Mouse (Mus musculus): ENCODE measurements around the gene Denr. TPM values are rescaled to one million over a fixed set of nuclear protein-coding genes. Genes with fewer than 3 reads are reported as not detected.

Denr gene
- total RNA-seq, 2 experiments from 2014 or later = 66.0 to 68.7 TPM

DNA sequence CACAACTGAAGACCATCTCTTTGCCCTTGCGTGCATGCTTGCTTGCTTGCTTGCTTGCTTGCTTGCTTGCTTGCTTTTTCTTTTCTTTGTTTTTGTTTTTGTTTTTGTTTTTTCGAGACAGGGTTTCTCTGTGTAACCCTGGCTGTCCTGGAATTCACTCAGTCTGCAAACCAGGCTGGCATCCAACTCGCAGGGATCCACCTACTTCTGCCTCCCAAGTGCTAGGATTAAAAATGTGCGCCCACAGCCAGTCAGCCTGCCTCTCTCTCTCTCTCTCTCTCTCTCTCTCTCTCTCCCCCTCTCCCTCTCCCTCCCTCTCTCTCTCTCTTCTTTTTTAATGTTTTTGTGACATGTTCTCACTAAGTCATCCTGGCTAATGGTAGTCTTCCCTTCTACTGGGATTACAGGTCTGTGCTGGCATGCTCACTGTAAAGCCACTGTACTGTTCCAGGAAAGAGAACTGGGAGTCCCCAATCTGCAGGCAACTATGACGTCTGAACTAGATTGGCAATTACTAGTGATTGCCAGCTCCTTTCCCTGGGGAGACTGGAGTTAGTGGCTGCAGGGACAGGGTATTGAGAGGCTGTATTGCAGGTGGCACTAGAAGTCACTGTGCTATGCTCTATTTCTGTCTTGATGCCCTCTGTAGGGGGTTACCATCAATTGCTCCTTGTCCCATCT, 45.5 kb downstream of the Denr start:
- Histone ChIP-seq H3K27ac (peak overlapping the region; percentile 63; the same call in 1 of the 2 replicates), H3K4me3 (no peak overlapping the region)
- TF ChIP-seq CTCF (IDR thresholded peaks at IDR 0.05) = no peak
- intact Hi-C loops (cut with DNase I) = no loop called here
- DNase-seq (ENCODE audit: extremely low spot score in 1 of 2, low spot score in 2 of 2) = peak in 1 of 2 experiments; percentile 33

DNA sequence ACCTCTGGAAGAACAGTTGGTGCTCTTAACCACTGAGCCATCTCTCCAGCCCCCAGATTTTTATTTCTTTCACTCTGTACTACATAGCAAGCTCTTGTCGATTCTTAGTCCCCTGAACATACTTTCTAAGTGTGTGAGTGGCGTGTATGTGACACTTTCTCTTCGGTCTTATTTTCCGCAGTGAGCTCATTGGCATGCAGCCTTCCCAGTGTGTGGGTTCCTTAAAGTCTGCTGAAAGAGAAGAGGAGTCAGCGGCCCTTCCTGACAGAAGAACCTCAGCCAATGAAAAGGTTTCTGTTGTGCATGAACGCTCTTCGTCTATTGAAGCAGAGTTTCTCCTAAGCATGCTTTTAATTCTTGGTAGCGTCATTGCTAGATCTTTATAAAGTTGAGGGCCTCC, 50.2 kb downstream of the Denr start:
- intact Hi-C loops (cut with DNase I) = no loop called here
- H3K4me3 ChIP-seq = no peak overlapping the region
- DNase-seq (ENCODE audit: extremely low spot score in 1 of 2, low spot score in 2 of 2) = no peak
- no peak overlapping the region for H3K27ac ChIP-seq
- TF ChIP-seq CTCF (IDR thresholded peaks at IDR 0.05) = no peak

DNA sequence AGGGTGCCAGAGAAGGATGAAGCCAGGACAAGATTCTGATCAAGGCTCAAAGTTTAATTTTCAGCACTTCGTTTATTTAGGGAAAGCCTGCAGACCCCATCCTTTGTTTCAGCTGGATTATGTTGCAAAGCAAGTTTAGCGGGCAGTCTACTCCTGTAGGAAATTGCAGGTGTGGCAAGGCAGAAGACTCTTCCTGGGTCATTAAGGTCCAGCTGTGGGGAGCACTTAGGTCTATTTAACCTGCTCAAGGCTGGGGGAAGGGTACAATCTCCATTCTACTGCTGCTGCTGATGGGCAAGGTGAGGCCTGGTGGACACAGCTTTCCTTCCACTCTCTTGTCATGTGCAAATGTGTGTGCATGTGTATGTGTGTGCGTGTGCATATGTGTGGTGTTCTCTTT, 52.0 kb downstream of the Denr start:
- DNase-seq (ENCODE audit: extremely low spot score in 1 of 2, low spot score in 2 of 2) = no peak
- no peak for TF ChIP-seq CTCF (IDR thresholded peaks at IDR 0.05)
- no peak overlapping the region for H3K4me3 ChIP-seq
- intact Hi-C loops (cut with DNase I) = no loop called here
- H3K27ac ChIP-seq = no peak overlapping the region

DNA sequence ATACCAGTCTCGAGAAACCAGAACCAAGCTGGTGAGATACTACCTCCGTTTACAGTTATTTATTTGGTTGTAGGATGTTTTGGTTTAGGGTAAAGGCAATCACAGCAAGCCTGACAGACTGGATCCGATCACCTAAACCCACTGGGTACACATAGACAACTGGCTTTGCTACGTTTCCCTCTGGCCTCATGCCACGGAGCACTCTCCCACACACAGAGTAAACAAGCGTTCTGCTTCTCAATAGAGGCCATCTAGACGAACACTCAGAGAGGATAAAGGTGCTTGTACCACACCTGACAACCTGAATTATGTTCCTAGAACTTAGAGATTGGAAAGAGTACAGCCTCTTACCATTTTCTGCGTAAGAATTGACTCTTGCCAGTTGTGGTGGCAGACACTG, 53.2 kb downstream of the Denr start:
- H3K4me3 ChIP-seq = no peak overlapping the region
- no peak overlapping the region for H3K27ac ChIP-seq
- no peak for TF ChIP-seq CTCF (IDR thresholded peaks at IDR 0.05)
- no peak for DNase-seq (ENCODE audit: extremely low spot score in 1 of 2, low spot score in 2 of 2)
- intact Hi-C loops (cut with DNase I) = no loop called here

DNA sequence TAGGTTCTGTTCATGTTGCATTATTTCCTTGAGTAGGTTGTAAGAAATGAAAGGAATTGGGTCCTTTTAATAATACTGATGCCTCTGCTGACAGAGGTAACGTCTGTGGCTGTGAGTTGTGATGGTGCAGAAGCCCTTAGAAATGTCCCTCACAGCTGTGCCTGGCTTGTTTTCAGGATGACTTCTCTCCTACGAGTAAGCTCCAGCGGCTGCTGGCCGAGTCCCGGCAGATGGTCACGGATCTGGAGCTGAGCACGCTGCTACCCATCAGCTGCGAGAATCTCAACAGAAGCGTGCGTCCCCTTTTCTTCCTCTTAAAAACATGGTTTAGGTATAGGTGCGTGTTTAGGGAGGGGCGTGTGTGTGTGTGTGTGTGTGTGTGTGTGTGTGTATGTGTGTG, 54.1 kb downstream of the Denr start:
- intact Hi-C loops (cut with DNase I) = no loop called here
- DNase-seq (ENCODE audit: extremely low spot score in 1 of 2, low spot score in 2 of 2) = no peak
- Histone ChIP-seq H3K4me3 (no peak overlapping the region), H3K27ac (no peak overlapping the region)
- no peak for TF ChIP-seq CTCF (IDR thresholded peaks at IDR 0.05)

DNA sequence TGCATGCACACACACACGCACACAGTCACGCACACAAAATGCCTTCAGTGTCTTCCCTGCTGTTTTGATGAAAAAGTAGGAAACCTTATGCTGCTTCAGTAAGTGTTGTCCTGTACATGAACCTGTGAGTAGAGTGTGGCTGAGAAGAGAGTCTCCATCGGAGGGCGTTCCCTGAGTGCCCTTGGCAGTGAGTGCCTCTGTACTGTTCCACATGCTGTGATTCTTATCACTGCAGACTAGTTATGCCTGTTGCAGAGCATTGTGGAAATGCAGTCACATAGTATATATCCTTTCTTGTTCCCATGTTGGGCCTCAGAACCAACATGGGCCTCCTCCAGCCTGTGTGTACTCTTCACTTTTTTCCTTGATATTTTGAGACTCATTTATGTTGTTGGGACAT, 57.2 kb downstream of the Denr start:
- no peak for TF ChIP-seq CTCF (IDR thresholded peaks at IDR 0.05)
- intact Hi-C loops (cut with DNase I) = no loop called here
- H3K4me3 ChIP-seq = no peak overlapping the region
- no peak overlapping the region for H3K27ac ChIP-seq
- no peak for DNase-seq (ENCODE audit: extremely low spot score in 1 of 2, low spot score in 2 of 2)

DNA sequence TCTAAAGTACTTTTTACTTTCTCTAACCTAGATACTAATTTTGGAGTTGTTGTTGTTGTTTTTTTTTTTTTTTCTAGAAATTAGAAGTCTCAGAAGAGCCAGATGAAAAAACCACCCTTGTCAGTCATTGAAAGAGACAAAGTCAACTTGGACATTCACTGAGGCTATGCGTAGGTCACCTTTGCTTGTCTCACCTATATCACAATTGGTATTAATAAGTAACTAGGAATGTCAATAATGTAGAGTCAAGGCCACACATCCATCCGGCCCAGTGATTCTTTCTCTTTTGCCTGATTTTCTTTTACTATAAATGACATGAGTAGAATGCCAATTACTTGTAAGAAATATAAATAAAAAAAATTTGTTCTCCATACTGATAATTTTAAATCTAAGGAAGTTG, 59.8 kb downstream of the Denr start:
- H3K27ac ChIP-seq = no peak overlapping the region
- H3K4me3 ChIP-seq = no peak overlapping the region
- TF ChIP-seq CTCF (IDR thresholded peaks at IDR 0.05) = no peak
- intact Hi-C loops (cut with DNase I) = no loop called here
- DNase-seq (ENCODE audit: extremely low spot score in 1 of 2, low spot score in 2 of 2) = no peak

DNA sequence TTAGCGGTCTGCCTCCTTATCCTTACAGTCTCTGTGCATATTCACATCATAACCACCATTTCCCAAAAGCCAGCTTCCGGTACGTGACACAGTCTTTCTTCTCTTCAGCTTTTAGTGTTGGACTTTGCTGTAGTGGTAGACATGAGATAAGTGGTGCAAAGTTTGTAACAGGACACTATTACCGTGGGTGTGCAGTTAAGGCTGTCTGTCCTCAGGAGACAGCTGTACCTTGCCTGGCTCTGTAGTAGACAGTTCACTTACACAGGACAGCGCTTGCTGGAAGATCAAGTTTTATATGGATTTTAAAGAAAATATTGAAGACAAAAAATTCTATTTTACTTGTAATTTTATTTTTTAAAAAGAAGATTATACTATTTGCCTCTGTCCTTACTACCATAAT, 61.5 kb downstream of the Denr start:
- Histone ChIP-seq H3K27ac (no peak overlapping the region), H3K4me3 (no peak overlapping the region)
- intact Hi-C loops (cut with DNase I) = no loop called here
- TF ChIP-seq CTCF (IDR thresholded peaks at IDR 0.05) = no peak
- DNase-seq (ENCODE audit: extremely low spot score in 1 of 2, low spot score in 2 of 2) = no peak

DNA sequence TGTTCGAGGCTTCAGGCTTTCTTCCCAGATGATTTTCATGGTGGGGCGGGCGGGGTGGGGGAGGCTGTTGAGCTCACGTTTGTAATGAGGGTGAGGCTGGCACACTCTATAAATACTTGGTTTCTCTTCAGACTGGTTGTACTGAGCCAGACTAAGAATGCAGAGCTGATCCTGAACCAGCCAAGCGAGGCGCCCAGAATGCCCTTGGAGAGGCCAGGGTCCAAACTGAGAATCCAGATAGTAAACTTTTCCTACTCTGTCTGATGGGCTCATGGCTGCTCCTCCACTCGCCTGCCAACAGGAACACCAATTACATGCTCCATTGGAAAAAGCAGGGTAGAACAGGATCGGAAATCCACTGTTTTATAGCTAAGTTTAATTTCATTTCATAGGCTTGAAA, 62.2 kb downstream of the Denr start:
- Histone ChIP-seq H3K27ac (no peak overlapping the region), H3K4me3 (no peak overlapping the region)
- intact Hi-C loops (cut with DNase I) = no loop called here
- no peak for DNase-seq (ENCODE audit: extremely low spot score in 1 of 2, low spot score in 2 of 2)
- no peak for TF ChIP-seq CTCF (IDR thresholded peaks at IDR 0.05)

DNA sequence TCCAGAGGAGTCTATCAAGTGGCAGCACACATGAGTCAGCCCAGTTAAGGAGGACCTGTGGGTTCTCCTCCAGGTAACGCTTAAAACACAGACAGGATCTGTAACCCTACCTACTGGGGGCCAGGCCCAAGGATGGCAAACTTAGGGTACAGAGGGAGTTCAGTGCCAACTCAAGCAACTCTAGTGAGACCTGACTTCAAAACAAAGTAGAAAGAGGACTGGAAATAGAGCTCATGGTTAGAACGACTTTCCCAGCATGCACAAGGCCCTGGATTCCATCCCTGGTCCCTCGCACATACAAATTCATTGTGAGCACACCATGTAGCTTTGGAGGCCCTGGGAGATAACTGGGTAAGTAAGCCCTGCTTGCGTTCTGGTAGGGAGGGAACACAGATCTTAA, 63.6 kb downstream of the Denr start:
- intact Hi-C loops (cut with DNase I) = no loop called here
- TF ChIP-seq CTCF (IDR thresholded peaks at IDR 0.05) = no peak
- Histone ChIP-seq H3K27ac (no peak overlapping the region), H3K4me3 (no peak overlapping the region)
- DNase-seq (ENCODE audit: extremely low spot score in 1 of 2, low spot score in 2 of 2) = no peak

DNA sequence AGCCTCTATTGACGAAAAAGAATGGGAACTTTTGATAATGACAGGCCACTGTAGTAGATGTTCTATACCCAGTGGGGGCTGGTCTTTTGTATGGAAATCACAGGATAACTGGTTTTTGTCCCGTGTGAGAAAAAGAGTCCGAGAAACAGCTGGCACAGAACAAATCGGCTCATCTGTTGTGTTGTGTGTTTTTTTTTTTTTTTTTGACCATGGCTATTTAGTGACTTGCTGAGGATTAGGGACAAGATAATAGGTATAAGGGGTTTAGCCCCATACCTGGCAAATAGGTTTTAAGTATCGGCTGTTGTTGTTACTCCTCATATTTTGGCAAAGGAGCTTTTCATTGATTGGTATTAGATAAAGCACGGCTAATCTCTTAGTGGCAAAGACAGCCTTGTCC, 65.5 kb downstream of the Denr start:
- DNase-seq (ENCODE audit: extremely low spot score in 1 of 2, low spot score in 2 of 2) = no peak
- no peak overlapping the region for H3K4me3 ChIP-seq
- intact Hi-C loops (cut with DNase I) = no loop called here
- no peak for TF ChIP-seq CTCF (IDR thresholded peaks at IDR 0.05)
- H3K27ac ChIP-seq = no peak overlapping the region

DNA sequence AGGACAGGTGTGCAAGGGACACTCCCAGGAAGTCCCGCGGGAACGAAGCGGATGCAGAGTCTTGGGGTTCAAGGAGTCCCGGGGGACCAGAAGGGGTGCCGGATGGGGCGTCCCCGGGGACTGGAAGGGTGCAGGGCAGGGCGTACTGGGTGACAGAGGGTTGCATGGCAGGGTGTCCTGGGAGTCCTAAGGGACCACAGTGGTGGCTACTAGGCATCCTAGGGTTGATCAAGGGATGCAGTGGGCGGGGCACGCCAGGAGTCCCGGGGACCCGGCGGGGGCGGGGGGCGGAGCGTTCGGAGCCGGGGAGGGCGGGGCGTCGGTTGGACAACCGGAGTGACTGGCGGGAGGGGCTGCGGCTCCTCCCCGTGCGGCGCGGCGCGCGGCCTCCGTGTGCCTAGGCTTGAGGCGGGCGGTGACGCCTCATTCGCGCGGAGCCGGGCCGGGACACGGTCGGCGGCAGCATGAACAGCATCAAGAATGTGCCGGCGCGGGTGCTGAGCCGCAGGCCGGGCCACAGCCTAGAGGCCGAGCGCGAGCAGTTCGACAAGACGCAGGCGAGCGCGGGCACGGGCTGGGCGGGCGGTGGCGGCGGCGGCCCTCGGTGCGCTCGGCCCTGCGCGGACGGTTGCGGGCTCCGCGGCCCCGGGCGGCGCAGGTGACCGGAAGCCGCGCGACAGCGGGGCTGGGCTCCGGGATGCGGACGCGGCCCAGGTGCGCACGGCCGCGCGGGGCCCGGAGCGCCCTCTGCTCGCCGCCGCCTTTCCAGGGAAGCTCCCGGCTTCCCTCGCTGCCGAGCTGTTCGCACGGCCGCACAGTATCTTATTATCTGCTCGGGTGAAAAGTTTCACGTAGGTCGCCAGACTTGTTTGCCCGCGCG, 66.6 kb downstream of the Denr start, which contains the start of gene Hip1r:
Gene Hip1r (plus strand): TSS at position 330 of the 880 bp plus-strand sequence.
- no peak for TF ChIP-seq CTCF (IDR thresholded peaks at IDR 0.05)
- peak; percentile 74 to 76 for DNase-seq (ENCODE audit: extremely low spot score in 1 of 2, low spot score in 2 of 2)
- H3K4me3 ChIP-seq = peak within 1 kb of the TSS; percentile 86
- intact Hi-C loops (cut with DNase I) = no loop called here
- peak within 1 kb of the TSS; percentile 89 for H3K27ac ChIP-seq

DNA sequence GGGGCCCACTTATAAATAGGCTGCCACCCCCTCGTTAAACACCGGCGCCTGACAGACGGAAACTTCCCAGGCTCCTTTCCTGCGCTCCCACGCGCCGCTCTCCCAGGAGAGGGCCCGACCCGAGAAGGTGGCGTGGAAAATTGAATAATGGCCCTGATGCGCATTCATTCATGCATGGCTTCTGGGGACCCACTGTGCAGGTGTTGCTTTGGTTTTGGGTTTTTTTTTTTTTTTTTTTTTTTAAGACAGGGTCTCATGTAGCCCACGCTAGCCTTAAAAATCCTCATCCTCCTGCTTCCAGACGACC, 67.2 kb downstream of the Denr start:
- Histone ChIP-seq H3K27ac (peak overlapping the region; percentile 89), H3K4me3 (peak overlapping the region; percentile 86)
- intact Hi-C loops (cut with DNase I) = no loop called here
- peak; percentile 46 to 54 for DNase-seq (ENCODE audit: extremely low spot score in 1 of 2, low spot score in 2 of 2)
- TF ChIP-seq CTCF (IDR thresholded peaks at IDR 0.05) = no peak

All from left cerebral cortex, adult 2 months (tissue).